Mouse (Mus musculus) heart, adult 11 months (tissue): ENCODE measurements around the gene Hist1h4b.

Experiments used
- DNase-seq: peaks from one replicate; pipeline ENCODE4 v3.0.0; 2022

Hist1h4b gene

DNA sequence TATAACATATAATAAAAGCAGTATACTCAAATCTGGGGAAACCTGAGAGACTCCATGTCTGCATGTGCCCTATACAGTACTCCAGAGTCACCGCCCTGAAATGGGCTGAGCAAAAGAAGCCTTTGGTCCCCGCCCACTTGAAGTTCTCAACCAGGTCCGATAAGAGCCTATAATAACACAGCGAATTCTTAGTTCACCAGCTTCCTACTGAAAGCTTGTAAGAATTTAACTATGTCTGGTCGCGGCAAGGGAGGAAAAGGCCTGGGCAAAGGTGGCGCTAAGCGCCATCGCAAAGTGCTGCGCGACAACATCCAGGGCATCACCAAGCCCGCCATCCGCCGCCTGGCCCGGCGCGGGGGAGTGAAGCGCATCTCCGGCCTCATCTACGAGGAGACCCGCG, at the start of gene Hist1h4b:
Gene Hist1h4b (plus strand): TSS at position 224 of the 400 bp plus-strand sequence.
- DNase-seq, result peak; percentile 98

DNA sequence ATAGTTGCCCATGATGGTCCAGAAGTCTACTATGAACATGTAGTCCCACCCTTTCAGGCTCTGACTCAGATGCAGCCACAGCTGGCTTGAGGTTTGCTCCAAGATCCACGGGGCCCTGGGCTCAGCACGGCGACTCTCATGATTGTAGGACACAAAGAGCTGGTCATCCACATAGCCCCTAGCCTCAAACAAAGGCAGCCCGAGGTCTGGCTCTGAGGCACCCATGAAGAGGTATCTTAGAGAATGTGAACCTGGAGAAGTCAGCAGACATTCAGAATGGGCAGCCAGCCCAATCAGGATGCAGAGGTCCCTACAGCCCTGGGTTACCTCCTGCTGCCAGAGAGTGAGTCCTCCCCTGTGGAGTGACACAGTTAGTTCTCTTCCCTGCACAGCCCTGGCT, 48.8 kb upstream of the Hist1h4b start:
- DNase-seq, result peak; percentile 81

DNA sequence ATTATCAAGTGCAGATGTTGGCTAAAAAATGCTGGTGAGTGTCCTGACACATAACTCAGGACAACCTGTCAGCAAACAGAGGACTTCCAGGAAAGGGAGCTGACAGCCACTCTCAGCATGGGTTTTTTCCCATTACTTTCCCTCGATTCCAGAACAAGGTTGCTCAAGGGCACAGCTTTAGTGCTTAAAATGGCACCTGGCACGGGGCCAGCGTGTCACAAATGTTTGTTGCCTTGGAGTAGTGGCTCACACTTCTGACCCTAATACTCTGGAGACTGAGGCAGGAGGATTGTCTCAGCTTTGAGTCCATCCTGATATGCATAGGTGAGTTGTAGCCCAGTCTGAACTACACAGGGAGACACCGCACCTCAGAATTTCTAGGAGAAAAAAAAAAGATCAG, 48.2 kb upstream of the Hist1h4b start:
- peak; percentile 81 for DNase-seq

DNA sequence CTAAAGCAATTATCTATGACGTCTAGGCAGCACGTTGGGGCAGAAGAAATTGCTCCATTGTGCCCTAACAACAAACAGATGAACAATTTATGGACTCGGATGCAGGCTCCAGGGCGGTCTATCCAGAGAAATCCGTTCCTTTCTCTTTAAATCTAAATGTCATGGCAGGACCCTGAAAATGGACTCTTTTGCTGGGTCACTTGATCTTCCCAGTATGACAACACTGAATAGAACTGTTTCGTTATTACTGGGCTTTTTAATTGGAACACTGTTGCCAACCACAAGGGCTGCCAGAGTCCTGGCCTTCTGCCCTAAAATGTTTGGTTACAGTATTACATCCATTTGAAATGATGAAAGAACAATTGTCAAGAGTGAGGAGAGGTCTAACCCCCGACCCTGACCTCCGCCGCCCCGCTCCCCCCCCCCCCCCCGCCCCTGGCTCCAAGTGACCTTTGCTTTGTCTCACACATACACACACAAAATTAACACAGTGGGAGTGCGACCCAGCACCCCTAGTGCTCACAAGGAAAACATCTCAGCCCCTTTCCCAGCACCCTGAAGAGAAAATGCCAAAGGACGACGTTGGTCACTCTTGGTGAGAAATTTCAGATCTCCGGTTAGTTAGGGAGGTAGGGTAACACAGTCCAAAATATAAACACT, 47.0 kb upstream of the Hist1h4b start:
- DNase-seq, result peak; percentile 85

- peak; percentile 98 for DNase-seq
These were observed 46.3 kb upstream of the Hist1h4b start, which contains the start of gene Hfe for GRCm38 (mm10) chr13:23710374-23711089. Gene Hfe, minus strand, starts transcription at chr13:23710854.

DNA sequence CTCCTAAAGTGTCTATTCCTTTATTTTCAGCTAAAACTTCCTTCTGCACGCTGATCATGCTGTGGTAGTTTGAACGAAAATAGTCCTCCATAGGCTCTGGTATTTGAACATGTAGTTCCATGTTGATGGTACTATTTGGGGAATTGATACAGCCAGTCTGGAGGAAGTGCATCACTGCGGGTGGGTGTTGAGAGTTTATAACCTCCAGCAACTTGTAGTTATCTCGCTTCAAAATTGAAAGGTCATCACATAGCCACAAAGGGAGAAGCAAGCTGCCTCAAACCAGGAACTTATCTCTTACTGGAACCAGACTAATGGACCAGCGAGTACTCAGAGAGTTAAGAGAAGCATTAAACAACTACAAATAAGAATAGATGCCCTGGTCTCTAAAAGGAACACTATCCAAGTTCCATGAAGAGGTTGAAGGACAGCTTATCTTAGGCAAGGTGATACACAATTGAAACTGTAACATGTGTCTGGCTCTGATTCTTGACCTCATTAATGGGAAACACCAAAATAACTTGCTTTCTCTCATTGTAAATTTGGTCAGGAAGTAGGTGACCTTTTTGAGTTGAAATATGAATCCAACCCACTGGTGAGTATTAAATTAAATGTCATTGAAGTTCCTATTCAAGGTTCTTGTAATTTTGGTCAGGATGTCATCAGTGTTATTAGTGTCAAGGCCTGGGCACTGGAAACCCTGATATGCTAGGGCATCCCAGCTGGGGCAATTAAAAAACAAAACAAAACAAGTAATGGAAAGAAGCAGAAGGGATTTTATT, 40.4 kb upstream of the Hist1h4b start:
- DNase-seq, result peak; percentile 90

GRCm38 (mm10) chr13:23717176-23717575, 39.6 kb upstream of the Hist1h4b start:
- DNase-seq, result peak; percentile 84

- peak; percentile 86 for DNase-seq
These were observed 39.1 kb upstream of the Hist1h4b start for GRCm38 (mm10) chr13:23717593-23718245.

DNA sequence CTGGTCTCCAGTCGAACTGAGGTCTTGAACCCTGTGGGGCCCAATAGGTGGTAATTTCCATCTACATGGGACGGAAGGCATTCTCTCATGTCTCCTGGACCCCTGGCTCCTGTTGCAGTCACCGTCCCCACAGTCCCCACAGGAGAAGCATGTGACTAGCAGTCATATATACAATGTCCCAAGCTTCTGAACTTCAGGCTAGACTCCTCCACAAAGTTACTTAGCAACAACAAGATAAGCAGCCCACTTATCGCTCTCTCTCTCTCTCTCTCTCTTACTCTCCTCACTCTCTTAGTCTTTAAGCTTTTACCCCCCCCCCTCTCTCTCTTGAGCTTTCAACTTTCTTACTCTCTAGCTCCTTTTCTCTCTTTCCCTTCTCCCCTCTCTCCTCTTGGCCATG, 32.6 kb upstream of the Hist1h4b start:
- no peak for DNase-seq

GRCm38 (mm10) chr13:23725213-23725612, 31.6 kb upstream of the Hist1h4b start:
- DNase-seq, result peak; percentile 50

GRCm38 (mm10) chr13:23728472-23729191, 28.2 kb upstream of the Hist1h4b start:
- DNase-seq, result peak; percentile 91

- DNase-seq, result peak; percentile 96
These were observed 27.7 kb upstream of the Hist1h4b start for GRCm38 (mm10) chr13:23729192-23729525.

- peak; percentile 87 for DNase-seq
These were observed 27.1 kb upstream of the Hist1h4b start for GRCm38 (mm10) chr13:23729706-23730105.

DNA sequence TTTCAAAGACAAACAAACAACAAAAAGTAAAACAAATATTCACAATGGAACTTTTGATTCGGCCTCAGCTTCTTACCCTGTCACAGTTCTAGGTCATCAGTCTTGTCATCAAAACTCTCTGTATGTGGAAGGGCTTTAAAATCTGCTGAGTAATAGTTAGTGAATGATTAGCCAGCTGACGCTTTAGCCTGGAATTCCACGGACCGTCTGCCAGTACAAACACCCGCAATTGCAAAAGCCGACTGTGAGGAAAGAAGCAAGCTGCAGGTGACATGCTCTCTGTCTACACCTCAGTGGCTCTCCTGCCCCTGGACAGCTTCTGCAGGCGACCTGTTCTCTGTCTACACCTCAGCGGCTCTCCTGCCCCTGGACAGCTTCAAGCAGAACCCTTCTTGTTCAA, 26.3 kb upstream of the Hist1h4b start:
- peak; percentile 93 for DNase-seq

- peak; percentile 81 for DNase-seq
These were observed 24.5 kb upstream of the Hist1h4b start for GRCm38 (mm10) chr13:23732156-23732804.

- DNase-seq, result peak; percentile 62
These were observed 19.7 kb upstream of the Hist1h4b start for GRCm38 (mm10) chr13:23737091-23737490.

DNA sequence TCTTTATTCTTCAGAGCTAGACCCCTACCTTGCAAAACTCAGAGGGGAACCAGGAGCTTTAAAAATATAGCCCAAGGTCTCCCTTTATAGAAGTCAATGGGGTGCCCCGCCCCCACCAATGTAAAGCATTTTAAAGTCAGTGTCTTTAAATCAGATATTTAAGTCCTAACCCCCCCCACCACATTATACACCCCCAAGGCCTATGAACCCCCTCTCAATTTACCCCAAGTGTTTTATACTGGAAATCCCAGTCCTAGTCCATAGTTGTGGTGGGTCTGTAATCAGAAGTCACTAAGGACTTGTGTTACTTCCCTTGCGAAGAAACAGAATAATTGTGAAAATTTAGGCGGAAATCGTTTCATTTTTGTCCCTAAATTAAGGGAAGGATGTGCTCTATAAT, 18.8 kb upstream of the Hist1h4b start:
- DNase-seq, result peak; percentile 87

DNA sequence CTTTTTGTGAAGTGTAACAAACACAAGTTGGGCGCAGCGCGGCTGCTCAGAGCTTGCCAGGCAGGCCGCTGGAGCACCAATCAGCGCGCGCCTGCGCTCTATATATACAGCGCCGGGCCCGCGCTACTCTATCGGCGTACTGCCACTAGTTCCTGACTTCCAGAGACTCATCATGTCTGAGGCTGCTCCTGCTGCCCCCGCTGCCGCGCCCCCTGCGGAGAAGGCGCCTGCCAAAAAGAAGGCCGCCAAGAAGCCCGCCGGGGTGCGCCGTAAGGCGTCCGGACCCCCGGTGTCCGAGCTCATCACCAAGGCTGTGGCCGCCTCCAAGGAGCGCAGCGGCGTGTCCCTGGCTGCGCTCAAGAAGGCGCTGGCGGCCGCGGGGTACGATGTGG, 18.1 kb upstream of the Hist1h4b start, which contains the start of gene Hist1h1c:
Gene Hist1h1c (plus strand): TSS at position 132 of the 392 bp plus-strand sequence.
- DNase-seq, result peak; percentile 100

DNA sequence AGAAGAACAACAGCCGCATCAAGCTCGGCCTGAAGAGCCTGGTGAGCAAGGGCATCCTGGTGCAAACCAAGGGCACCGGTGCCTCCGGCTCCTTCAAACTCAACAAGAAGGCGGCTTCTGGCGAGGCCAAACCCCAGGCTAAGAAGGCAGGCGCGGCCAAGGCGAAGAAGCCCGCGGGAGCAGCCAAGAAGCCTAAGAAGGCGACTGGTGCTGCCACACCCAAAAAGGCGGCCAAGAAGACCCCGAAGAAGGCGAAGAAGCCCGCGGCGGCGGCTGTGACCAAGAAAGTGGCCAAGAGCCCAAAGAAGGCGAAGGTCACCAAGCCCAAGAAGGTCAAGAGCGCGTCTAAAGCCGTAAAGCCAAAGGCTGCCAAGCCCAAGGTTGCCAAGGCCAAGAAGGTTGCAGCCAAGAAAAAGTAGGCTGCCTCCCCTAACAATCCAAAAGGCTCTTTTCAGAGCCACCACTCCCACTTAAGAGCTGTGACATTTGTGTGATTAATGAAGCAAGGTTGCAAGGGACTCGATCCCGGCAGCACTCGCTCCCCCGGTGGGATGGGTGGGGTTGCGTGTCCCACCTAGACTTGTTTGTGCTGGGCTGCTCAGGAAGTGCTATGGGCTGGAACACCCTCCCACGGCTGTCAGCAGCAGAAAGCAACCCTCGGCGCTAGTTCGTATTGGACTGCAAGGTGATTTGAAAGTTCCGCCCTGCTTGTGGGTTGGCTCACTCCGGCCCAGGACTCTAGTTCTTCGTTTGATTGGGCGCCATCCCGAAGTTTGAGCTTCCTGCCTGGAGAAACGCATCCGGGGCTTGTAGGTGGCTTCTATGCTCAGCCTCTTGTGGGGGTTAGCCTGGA, 17.5 kb upstream of the Hist1h4b start:
- peak; percentile 100 for DNase-seq

DNA sequence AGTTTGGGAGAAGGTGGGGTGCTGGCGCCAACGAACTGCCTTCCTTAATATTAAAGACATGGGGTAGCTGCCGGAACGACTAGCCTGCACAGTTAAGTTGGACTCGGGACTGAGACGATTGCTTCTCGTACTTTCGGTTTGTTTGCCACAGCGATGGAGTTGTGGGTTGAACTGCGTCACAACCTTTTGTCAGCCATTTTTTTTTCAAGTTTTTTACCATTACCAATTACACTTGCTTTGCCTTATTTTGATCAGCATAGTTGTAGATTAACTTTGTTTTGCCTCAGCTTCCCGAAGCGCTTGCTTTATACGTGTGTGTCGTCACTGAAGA, 16.9 kb upstream of the Hist1h4b start:
- no peak for DNase-seq

- DNase-seq, result peak; percentile 52
These were observed 16.5 kb upstream of the Hist1h4b start for GRCm38 (mm10) chr13:23740256-23740840.
